Mouse (Mus musculus): ENCODE measurements around the gene Pfdn5. TPM values are rescaled to one million over a fixed set of nuclear protein-coding genes. Genes with fewer than 3 reads are reported as not detected.
"Not testable (repeated sequence)": the region's sequence is repeated elsewhere in the genome, so short reads cannot be mapped to it uniquely, and the experiment has no call there.

Pfdn5 gene
- total RNA-seq, 2 experiments from 2014 or later = 374 to 425 TPM

GRCm38 (mm10) chr15:102324654-102325473 is 1.1 kb upstream of the Pfdn5 start:
- intact Hi-C loops (cut with DNase I) = no loop called here

DNA sequence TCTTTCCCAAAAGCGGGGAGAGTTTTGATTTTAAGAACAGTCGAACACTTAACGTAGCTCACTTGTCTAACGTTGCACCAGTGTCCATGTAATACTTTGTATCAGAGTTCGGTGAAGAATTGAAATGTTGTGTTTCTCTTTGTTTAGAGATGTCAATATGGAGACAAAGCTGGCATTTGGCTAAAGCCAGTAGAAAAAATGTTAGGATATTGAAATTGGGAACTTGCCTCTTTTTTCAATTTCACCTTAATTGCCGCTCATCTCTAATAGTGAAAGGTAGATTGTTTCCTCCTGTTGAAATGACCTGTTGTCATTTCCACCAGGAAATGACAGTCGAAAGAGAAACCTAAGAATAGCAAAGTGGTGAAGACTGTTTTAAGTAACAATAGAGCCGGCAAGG is 976 bp downstream of the Pfdn5 start:
- intact Hi-C loops (cut with DNase I) = no loop called here
- no peak for DNase-seq (ENCODE audit: low spot score in 2 of 2)

More at GRCm38 (mm10) chr15:102324654-102325473, 1.1 kb upstream of the Pfdn5 start:
- no peak for DNase-seq (ENCODE audit: low spot score in 2 of 2)

GRCm38 (mm10) chr15:102331610-102332015 is 5.7 kb downstream of the Pfdn5 start, which contains the start of gene Myg1:
Myg1 (plus strand) TSS chr15:102331709.
- peak; percentile 82 to 86 for DNase-seq (ENCODE audit: low spot score in 2 of 2)
- intact Hi-C loops (cut with DNase I) = no loop called here

DNA sequence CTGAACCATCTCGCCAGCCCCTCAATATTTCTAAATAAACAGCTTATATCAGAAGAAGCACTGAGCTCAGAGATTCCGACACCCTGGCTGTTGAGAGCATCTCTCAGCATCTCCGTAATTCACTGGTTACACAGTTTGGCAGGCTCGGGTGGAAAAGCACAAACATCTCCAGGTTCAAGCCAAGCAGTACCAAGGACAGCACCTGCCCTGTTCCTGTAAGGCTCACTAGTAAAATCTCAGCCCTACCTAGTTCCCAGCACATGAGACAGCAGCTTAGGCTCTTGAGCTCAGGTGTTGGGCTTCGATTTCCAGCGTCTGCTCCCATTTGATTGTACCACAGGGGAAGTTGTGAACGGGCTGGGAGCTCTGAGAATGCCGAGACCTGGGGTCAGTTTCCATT is 9.3 kb downstream of the Pfdn5 start:
- intact Hi-C loops (cut with DNase I) = no loop called here
- no peak for DNase-seq (ENCODE audit: low spot score in 2 of 2)

- intact Hi-C loops (cut with DNase I); DNase-seq (ENCODE audit: low spot score in 2 of 2): not testable (repeated sequence)
Measured at GRCm38 (mm10) chr15:102335925-102336324, 10.0 kb downstream of the Pfdn5 start.

DNA sequence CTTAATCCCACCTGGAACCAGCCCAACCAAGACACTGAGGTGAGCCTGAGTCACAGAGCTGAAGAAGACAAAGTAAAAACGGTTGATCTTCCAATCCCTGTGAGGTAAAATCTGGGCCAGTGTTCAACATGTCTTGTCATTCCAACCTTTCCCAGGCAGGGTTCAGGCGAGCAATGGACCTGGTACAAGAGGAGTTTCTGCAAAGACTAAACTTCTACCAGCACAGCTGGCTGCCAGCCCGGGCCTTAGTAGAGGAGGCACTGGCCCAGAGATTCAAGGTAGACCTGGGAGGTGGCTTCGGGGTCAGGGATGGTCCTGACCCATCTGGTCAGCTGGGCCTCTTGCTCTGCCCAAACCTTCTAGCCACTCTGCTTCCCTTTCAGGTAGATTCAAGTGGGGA is 11.0 kb downstream of the Pfdn5 start:
- intact Hi-C loops (cut with DNase I) = no loop called here
- no peak for DNase-seq (ENCODE audit: low spot score in 2 of 2)

GRCm38 (mm10) chr15:102339612-102340011 is 13.7 kb downstream of the Pfdn5 start:
- intact Hi-C loops (cut with DNase I) = loop anchor here (5.0 kb wide), 1 partner anchor 38 kb away; no protein-coding TSS in a partner anchor
- DNase-seq (ENCODE audit: low spot score in 2 of 2) = no peak

DNA sequence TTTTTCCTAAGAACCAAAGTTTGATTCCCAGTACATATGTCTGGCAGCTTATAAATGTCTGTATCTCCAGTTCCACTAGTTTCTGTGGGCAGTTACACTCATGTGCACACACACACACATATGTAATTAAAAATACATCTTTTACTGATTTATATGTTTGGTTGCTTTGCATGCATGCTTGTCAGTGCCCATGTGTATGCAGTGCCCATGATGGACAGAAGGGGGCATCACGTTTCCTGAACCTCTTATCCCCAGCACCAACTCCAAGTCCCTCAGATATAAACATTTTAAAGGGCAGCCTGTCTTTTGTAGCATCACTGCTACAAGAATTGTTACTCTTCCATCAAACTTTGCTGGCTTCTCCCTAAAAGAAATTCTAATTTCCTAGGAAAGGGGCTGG is 15.7 kb downstream of the Pfdn5 start:
- no peak for DNase-seq (ENCODE audit: low spot score in 2 of 2)
- intact Hi-C loops (cut with DNase I) = loop anchor here (5.0 kb wide), 1 partner anchor 36 kb away; no protein-coding TSS in a partner anchor

DNA sequence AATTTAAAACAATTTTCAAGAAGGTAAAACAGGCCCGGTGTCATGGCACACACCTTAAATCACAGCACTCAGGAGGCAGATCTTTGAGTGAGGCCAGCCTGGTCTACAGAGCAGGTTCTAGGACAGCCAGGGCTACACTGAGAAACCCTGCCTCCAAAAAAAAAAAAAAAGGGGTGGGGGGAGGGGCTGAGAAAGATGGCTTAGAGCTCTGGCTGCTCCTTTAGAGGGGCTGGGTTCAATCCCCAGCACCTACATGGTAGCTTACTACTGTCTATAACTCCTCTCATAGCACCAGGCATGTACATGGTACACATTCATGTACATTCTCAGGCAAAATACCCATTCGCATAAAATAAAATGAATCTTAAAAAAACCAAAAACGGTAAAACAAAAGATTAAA is 18.6 kb downstream of the Pfdn5 start:
- intact Hi-C loops (cut with DNase I) = loop anchor here (5.0 kb wide), 1 partner anchor 33 kb away; no protein-coding TSS in a partner anchor
- no peak for DNase-seq (ENCODE audit: low spot score in 2 of 2)

- DNase-seq (ENCODE audit: low spot score in 2 of 2) = no peak
- intact Hi-C loops (cut with DNase I) = no loop called here
Measured at GRCm38 (mm10) chr15:102346444-102346843, 20.5 kb downstream of the Pfdn5 start.

GRCm38 (mm10) chr15:102350138-102350941 is 24.4 kb downstream of the Pfdn5 start, which contains the start of gene Aaas:
Aaas (minus strand) TSS chr15:102350771.
- intact Hi-C loops (cut with DNase I) = no loop called here
- peak; percentile 93 to 94 for DNase-seq (ENCODE audit: low spot score in 2 of 2)

- intact Hi-C loops (cut with DNase I) = no loop called here
Measured at GRCm38 (mm10) chr15:102350942-102351291, 25.0 kb downstream of the Pfdn5 start.

GRCm38 (mm10) chr15:102352177-102352576 is 26.3 kb downstream of the Pfdn5 start:
- DNase-seq (ENCODE audit: low spot score in 2 of 2) = no peak
- intact Hi-C loops (cut with DNase I) = no loop called here

More at GRCm38 (mm10) chr15:102350942-102351291, 25.0 kb downstream of the Pfdn5 start:
- no peak for DNase-seq (ENCODE audit: low spot score in 2 of 2)

- intact Hi-C loops (cut with DNase I) = no loop called here
Measured at GRCm38 (mm10) chr15:102353986-102354385, 28.1 kb downstream of the Pfdn5 start.

DNA sequence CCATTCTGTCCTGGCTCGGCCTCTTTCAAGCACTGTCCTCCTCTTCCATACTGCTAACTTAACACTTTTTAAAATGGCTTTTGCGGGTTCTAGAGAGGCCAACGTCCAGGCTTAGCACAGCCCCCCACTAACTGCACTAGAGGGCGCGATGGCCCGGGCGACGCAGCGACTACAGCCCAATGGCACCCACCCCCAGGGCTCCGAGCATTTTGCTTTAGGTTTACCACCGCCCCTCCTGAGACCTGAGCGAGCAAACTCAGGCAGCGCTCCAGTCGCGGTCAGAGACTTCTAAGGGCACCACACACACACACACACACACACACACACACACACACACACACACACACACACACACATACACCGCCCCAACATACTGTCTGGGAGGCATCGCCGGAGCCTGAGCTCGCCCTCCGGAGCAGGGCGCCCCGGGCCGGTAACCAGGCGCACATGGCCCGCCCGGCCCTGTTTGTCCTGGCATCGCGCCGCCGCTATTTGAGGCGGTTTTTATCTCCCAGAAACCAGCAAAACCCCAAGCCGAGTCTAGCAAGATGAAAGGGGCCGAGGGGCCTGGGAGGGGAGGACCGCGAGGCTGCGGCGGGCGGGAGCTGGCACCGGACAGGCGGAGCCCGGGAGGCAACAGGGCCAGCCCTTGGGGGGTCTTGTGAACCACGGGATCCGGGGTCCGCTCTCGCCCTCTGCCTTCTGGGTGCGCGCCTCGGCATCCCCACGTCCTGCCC is 29.4 kb downstream of the Pfdn5 start:
- intact Hi-C loops (cut with DNase I) = no loop called here
- DNase-seq (ENCODE audit: low spot score in 2 of 2) = peak; percentile 19 to 24

More at GRCm38 (mm10) chr15:102353986-102354385, 28.1 kb downstream of the Pfdn5 start:
- no peak for DNase-seq (ENCODE audit: low spot score in 2 of 2)

DNA sequence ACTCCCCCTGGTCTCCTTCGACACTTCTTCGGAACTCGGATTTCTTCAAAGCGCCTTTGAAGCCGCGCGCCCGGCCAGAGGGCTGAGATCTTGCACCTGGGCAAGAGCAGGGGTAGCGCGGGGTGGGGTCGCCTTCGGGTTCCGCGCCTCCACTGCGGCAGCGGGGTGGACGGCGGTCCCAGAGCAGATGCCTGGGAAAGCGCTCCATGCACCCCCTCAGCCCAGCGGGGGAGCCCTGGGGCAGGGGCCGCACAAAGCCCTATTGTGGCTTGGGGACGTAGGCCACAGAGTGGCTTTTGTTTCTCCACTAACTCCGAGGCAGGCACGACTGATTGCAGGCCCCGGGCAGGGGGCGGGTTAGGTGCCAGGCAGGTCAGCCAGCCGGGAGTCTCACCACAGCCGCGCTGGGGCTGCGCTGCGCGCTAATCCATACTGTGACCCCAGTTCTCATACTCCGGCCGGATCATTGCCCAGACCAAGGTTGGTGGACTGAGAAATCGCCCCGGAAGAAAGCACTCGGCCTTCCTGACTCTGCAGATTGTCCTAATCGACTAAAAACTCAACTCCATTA is 30.0 kb downstream of the Pfdn5 start:
- intact Hi-C loops (cut with DNase I) = loop anchor here (2.0 kb wide), 1 partner anchor 21 kb away; no protein-coding TSS in a partner anchor
- DNase-seq (ENCODE audit: low spot score in 2 of 2) = peak in 1 of 2 experiments; percentile 33

- intact Hi-C loops (cut with DNase I) = loop anchor here (2.0 kb wide), 1 partner anchor 20 kb away; no protein-coding TSS in a partner anchor
Measured at GRCm38 (mm10) chr15:102356501-102357325, 30.8 kb downstream of the Pfdn5 start.

GRCm38 (mm10) chr15:102358126-102358525 is 32.2 kb downstream of the Pfdn5 start:
- DNase-seq (ENCODE audit: low spot score in 2 of 2) = no peak
- intact Hi-C loops (cut with DNase I) = no loop called here

More at GRCm38 (mm10) chr15:102356501-102357325, 30.8 kb downstream of the Pfdn5 start:
- DNase-seq (ENCODE audit: low spot score in 2 of 2) = no peak

Data from left cerebral cortex, postnatal 36 days (tissue).